Mouse (Mus musculus) gastrocnemius, postnatal 4 days (tissue): Measurements from ENCODE around the gene Gm45713. TPM values are rescaled to one million over a fixed set of nuclear protein-coding genes. Genes with fewer than 3 reads are reported as not detected.
"Not testable (repeated sequence)": the region's sequence is repeated elsewhere in the genome, so short reads cannot be mapped to it uniquely, and the experiment has no call there.

ENCODE experiments used
- DNase-seq, 2 experiments: peaks; one replicate each; pipeline ENCODE4 v3.0.0; 2021 to 2022; ENCODE audit warnings: low spot score in 2 of 2, mixed read lengths in 2 of 2
- total RNA-seq, 2 experiments: library from RNA; stranded (reverse); gene quantifications; 2 replicates each; pipeline ENCODE4 v1.2.3; 2021

The Gm45713 gene
- total RNA-seq, 2 experiments from 2014 or later, result 0.34 TPM; not detected in 1

DNA sequence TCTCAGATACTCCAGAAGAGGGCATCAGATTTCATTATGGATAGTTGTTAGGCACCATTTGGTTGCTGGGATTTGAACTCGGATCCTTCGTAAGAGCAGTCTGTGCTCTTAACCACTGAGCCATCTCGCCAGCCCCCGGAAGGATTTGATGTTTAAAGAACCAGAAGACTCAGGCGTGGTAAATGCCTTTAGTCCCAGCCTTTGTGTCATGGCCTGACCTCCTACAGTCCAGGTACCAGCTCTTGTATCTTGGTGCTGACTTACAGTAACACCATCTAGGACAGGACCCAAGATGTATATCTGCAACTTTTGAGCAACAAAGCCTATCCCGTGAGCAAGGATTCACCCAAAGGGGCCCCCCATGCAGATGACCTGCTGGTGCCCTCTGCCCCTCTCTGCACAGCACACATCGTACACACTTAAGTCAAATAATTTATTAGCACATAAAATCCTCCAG, 10.9 kb downstream of the Gm45713 start:
- DNase-seq, result no peak

DNA sequence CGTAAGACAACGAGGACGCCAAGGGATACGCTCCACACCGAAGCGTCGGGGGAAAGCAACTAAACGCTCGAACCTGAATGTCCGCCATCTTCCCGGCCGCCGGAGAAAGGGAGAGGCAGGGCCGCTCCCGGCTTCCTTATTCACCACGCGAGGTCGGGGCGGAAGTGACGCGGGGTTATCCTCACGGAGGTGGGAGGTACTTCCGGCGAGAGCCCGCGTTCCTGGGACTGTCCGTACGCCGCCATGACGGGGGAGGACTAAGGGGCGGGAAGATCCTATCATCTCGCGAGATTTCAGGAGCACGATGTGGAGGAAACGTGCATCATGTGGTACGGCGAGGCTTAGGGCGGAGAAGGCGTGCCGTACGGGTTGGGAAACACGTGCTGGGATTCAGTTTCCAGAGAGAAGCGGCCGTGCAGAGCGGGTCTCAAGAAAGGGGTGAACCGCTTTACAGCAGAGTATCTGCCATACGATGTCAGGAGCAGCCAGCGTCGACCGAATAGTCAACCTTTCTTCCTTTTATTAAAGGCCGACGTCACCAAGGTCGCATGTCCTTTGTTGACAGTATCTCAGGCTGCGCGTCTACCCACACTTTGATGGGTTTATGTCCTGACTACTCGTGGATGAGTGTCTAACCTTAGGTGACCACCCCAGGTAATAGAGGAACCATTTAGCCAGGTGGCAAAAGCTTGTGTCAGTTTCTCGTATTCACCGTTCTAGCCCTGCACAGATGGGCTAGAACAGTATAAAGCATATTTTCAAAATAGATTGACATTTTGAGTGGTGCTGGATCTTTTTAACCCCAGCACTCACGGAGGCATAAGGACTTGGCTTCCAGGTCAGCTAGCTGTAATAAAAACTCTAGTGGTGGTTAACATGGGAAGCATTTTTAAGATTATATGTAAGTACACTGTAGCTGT, 11.5 kb downstream of the Gm45713 start, which contains the start of gene Rps11:
Rps11 (minus strand) TSS at position 216 of the 920 bp plus-strand sequence.
- peak; percentile 96 to 99 for DNase-seq

DNA sequence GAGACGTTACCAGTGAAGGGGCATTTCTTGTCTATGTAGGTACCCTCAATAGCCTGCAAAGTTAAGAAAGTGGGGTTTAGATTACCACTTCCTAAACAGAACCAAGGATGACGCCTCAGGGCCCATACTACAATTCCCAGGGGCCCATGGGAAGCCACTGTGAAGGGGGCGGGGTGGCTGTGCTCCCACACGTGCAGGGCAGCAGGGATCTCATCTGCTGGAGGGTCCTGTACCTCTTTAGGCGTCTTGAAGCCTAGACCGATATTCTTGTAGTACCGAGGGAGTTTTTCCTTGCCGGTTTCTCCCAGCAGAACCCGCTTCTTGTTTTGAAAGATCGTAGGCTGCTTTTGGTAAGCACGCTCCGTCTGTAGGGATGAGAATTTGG, 12.9 kb downstream of the Gm45713 start:
- no peak for DNase-seq

- DNase-seq, result no peak
These were observed 13.4 kb downstream of the Gm45713 start for GRCm38 (mm10) chr7:45122561-45123185.

GRCm38 (mm10) chr7:45121966-45122365, 14.1 kb downstream of the Gm45713 start:
- DNase-seq, result no peak

- DNase-seq, result no peak
These were observed 14.6 kb downstream of the Gm45713 start for GRCm38 (mm10) chr7:45121404-45121803.

DNA sequence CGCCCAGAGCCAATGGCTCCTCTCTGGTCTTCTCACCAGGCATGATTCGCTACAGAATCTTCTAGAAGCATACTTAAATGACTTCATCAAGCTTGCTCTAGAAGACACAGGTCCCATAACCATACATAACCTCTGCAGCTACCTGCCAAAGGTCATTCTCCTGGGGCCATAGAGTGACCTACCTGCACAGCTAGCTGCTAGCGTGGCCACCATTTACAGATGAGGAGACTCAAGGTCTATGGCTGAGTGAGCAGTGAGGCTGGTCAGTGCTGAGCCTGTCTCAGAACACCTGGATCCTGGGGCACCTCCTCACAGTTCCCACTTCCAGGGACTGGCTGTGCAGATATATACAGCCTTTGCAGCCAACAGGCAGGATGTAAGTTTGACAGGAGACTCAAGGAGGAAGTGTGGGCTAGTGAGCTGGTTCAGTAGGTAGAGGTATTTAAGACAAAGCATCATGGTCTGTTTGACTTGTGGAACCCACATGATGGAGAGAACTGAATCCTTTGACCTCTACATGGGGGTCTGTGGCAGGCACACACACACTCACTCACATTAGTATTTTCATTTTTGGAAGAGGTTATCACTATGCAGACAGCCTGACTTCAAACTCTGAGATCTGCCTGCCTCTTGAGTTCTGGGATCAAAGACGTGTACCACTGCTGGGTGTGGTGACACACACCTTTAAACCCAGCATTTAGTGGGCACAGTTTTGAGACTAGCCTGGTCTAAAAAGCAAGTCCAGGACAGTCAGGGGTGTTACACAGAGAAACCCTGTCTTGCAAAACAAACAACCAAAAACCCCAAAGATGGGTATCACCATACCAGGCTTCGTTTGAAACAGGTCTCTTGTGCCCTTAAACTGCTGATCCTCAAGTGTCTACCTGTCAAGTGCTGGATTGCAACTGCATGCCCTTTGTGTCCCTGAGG, 16.0 kb downstream of the Gm45713 start:
- DNase-seq, result no peak

- no peak for DNase-seq
These were observed 17.7 kb downstream of the Gm45713 start for GRCm38 (mm10) chr7:45118336-45118735.

DNA sequence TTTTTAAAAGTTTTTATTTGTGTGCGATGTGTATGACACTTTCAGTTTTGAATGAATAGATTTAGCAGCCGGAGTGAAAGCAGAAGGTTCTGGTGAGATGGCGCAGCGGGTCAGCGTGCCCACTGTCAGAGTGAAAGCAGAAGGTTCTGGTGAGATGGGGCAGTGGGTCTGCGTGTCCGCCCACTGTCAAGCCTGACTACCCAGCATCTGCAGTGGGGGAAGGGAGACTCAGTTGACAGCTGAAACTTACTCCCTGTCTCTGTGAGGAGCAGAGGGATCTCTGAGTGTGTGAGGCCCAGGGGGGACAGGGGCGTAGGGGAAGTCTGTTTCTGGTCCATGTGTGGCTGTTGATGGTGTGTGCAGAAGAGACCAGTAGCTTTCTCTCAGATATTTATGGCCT, 18.5 kb downstream of the Gm45713 start:
- DNase-seq, result no peak

DNA sequence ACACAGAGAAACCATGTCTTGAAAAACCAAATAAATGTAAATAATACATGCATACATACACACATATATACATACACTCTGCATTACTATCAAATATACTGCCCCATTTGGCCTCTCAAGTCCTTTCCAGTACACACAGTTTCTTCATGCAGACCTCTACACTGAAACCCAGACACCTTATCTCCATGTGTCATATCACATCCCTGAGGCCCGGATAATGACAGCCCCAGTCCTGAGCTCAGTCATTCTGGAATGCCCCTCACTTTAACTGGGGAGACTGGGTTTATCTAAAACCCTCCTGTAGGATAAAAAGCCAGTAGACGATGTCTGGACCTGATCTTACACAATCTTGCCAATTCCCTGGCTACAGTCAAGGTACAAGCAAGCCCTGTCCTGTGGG, 22.6 kb downstream of the Gm45713 start:
- no peak for DNase-seq

GRCm38 (mm10) chr7:45112529-45112928, 23.5 kb downstream of the Gm45713 start:
- no peak for DNase-seq

- no peak for DNase-seq
These were observed 24.1 kb downstream of the Gm45713 start for GRCm38 (mm10) chr7:45111940-45112339.

DNA sequence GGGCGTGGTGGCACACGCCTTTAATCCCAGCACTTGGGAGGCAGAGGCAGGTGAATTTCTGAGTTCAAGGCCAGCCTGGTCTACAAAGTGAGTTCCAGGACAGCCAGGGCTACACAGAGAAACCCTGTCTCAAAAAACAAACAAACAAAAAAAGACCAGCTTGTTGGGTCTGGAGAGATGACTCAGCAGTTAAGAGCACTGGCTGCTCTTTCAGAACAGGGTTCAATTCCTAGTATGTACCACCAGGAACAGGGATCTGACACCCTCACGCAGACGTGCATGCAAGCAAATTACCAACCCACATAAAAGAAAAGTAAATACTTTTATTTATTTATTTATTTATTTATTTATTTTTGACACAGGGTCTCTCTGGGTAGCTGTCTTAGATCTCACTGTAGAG, 25.9 kb downstream of the Gm45713 start:
- DNase-seq, result not testable (repeated sequence)

GRCm38 (mm10) chr7:45107052-45107645, 28.9 kb downstream of the Gm45713 start:
- DNase-seq, result no peak

GRCm38 (mm10) chr7:45106441-45106840, 29.6 kb downstream of the Gm45713 start:
- no peak for DNase-seq

GRCm38 (mm10) chr7:45105491-45105890, 30.5 kb downstream of the Gm45713 start:
- no peak for DNase-seq

- DNase-seq, result no peak
These were observed 31.1 kb downstream of the Gm45713 start for GRCm38 (mm10) chr7:45104941-45105340.

GRCm38 (mm10) chr7:45103652-45104180, 32.3 kb downstream of the Gm45713 start, which contains the start of gene Fcgrt:
TSS of gene Fcgrt (minus strand) at chr7:45103851.
- DNase-seq, result peak; percentile 79 to 95

DNA sequence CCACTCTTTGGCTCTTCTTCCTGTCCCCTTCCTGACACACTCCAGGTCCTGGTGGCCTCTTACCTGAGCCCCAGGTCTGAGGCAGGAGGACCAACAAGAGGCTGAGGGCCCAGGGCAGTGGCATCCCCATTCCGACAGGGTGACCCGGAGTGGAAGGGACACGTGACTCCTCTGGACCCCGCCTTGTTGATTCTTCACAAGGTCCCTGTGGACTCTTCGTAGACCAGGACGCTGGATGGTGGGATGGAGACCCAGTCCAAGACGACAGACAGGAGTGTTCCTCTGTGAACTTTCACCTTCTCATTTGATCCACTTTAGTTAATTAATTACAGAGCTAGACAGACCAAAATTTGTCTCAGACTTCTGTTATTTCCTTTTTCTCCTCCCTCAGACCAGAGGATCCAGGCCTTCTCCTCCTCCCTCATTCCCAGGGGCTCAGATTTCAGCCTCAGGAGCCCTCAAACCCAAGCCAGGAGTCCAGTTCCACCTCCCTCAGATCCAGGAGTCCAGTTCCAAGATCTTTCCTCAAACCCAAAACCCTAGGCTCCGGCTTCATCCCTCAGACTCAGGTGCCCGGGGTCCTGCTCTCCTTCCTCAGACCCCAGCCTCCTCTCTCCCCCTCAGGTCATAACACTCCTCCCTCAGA, 33.0 kb downstream of the Gm45713 start:
- DNase-seq, result no peak

DNA sequence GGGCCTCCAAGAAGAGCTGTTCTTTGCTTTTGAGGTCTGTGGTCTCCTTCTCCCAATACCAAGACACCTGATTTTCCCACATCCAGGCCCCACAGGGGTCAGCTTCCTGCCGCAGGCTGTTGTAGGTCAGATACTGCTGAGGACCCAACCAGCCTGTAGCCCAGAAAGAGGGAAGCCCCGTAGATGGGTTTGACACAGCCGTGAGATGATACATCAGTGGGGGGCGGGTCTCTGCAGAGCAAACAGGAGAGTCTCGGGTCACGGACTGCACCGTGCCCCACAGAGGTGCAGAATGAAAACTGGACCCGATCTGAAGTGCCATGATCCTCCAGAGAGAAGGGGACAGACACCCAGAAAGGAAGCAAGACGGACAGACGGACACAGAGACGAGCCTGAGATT, 33.6 kb downstream of the Gm45713 start:
- DNase-seq, result no peak
